Mouse (Mus musculus) central nervous system, embryonic 18 days (tissue): Measurements from ENCODE around the gene Ssr2. TPM values are rescaled to one million over a fixed set of nuclear protein-coding genes. Genes with fewer than 3 reads are reported as not detected.

Experiments used
- polyA plus RNA-seq: library from polyadenylated mRNA; depleted of rRNA; stranded (reverse); fragments of >200 nt; gene quantifications from 2 replicates; pipeline ENCODE4 v1.2.3, GENCODE M21; 2012; rRNA removed

The Ssr2 gene
- polyA plus RNA-seq, result 175 and 179 TPM in 2 replicates

GRCm38 (mm10) chr3:88575540-88575939 lies at the start of gene Ssr2:
Gene Ssr2 (plus strand): TSS chr3:88575876.

GRCm38 (mm10) chr3:88532299-88532674 lies 43.4 kb upstream of the Ssr2 start, which contains the start of gene Mex3a:
Gene Mex3a (plus strand): TSS chr3:88532395.

GRCm38 (mm10) chr3:88548180-88548917 lies 27.3 kb upstream of the Ssr2 start, which contains the start of gene Rab25:
Gene Rab25 (minus strand): TSS chr3:88548300.

GRCm38 (mm10) chr3:88552676-88553524 lies 22.8 kb upstream of the Ssr2 start, which contains the start of gene Lamtor2:
Gene Lamtor2 (minus strand): TSS chr3:88553074.

GRCm38 (mm10) chr3:88553525-88553879 lies 22.2 kb upstream of the Ssr2 start, which contains the start of gene Ubqln4:
Gene Ubqln4 (plus strand): TSS chr3:88553758.

GRCm38 (mm10) chr3:88605666-88606065 lies 30.0 kb downstream of the Ssr2 start, which contains the start of gene Arhgef2:
Gene Arhgef2 (plus strand): TSS chr3:88605966.

Other genes starting within 250 kb of the Ssr2 start
- gene Tmem79, start 239.7 kb upstream of the Ssr2 start, polyA plus RNA-seq, result 0.82 and 0.94 TPM in 2 replicates
- gene Smg5, start 239.6 kb upstream of the Ssr2 start, polyA plus RNA-seq, result 90.2 and 90.7 TPM in 2 replicates
- gene Paqr6, start 211.3 kb upstream of the Ssr2 start, polyA plus RNA-seq, result 3.1 and 3.4 TPM in 2 replicates
- 0.09 and 0.15 TPM in 2 replicates for gene Bglap3, start 203.1 kb upstream of the Ssr2 start, polyA plus RNA-seq
- 1.0 and 7.1 TPM in 2 replicates for gene Bglap2, start 197.2 kb upstream of the Ssr2 start, polyA plus RNA-seq
- 0.56 and 7.4 TPM in 2 replicates for gene Bglap, start 191.4 kb upstream of the Ssr2 start, polyA plus RNA-seq
- gene Pmf1, start 165.5 kb upstream of the Ssr2 start, polyA plus RNA-seq, result 21.8 and 23.7 TPM in 2 replicates
- 41.3 and 42.5 TPM in 2 replicates for gene Slc25a44, start 150.7 kb upstream of the Ssr2 start, polyA plus RNA-seq
- 54.7 and 57.7 TPM in 2 replicates for gene Sema4a, start 114.7 kb upstream of the Ssr2 start, polyA plus RNA-seq
- 40.9 and 46.3 TPM in 2 replicates for gene Lmna, start 65.9 kb upstream of the Ssr2 start, polyA plus RNA-seq
- 54.4 and 59.6 TPM in 2 replicates for gene Mex3a, start 43.5 kb upstream of the Ssr2 start, polyA plus RNA-seq
- 0.27 and 0.47 TPM in 2 replicates for gene Rab25, start 27.6 kb upstream of the Ssr2 start, polyA plus RNA-seq
- 149 and 155 TPM in 2 replicates for gene Lamtor2, start 22.8 kb upstream of the Ssr2 start, polyA plus RNA-seq
- 89.7 and 95.0 TPM in 2 replicates for gene Ubqln4, start 22.1 kb upstream of the Ssr2 start, polyA plus RNA-seq
- 74.7 and 92.8 TPM in 2 replicates for gene Arhgef2, start 30.1 kb downstream of the Ssr2 start, polyA plus RNA-seq
- gene Rxfp4, start 77.3 kb downstream of the Ssr2 start, polyA plus RNA-seq, result not detected in 2 replicates
- 117 and 121 TPM in 2 replicates for gene Khdc4, start 109.9 kb downstream of the Ssr2 start, polyA plus RNA-seq
- 51.1 and 57.4 TPM in 2 replicates for gene Rit1, start 141.0 kb downstream of the Ssr2 start, polyA plus RNA-seq
- gene Syt11, start 199.3 kb downstream of the Ssr2 start, polyA plus RNA-seq, result 174 and 175 TPM in 2 replicates